In genomic region chr16:57246596-57246995, GRCm38 (mm10) we compare ENCODE assay signal across 21 mouse cellular contexts. TPM values are rescaled to one million over a fixed set of nuclear protein-coding genes. Genes with fewer than 3 reads are reported as not detected.
A peak's percentile ranks its signal among the peaks of the same experiment; 100 is the strongest.
DNase-seq lines count a peak whose midpoint lies in the region; ATAC-seq and TF ChIP-seq lines count a peak whose summit lies in the region.
"Had no signal": no experiment of that assay in that cellular context is flagged by ENCODE, and none has a peak within 500 bp of the region (broad histone marks: within the 10 kb centered on the region; RNA-seq: fewer than 3 reads in every experiment).

No protein-coding gene starts in this region.

- no peak overlapping the region for H3K4me3 ChIP-seq in MEL (ENCODE audit: control insufficient read depth in 1 of 2, insufficient read depth in 1 of 2, low read depth in 2 of 2, low read length in 2 of 2)
- H3K4me3 ChIP-seq in forebrain, embryonic 12.5 days (replicated peaks) = no peak overlapping the region
- H3K4me3 ChIP-seq: embryonic facial prominence, embryonic 12.5 days; forebrain, embryonic 10.5 days; hindbrain, embryonic 10.5 days; liver, embryonic 13.5 days had no signal

- TF ChIP-seq EP300 in MEL (IDR thresholded peaks at IDR 0.05; ENCODE audit: low read depth in 1 of 2, low read length in 2 of 2) = peak; percentile 58 to 63; a peak in 2 of 4 replicates

- no peak overlapping the region for H3K9ac ChIP-seq in MEL (ENCODE audit: control insufficient read depth, low read depth, low read length, poor library complexity, severe bottlenecking)
- no peak overlapping the region for H3K9ac ChIP-seq in forebrain, embryonic 12.5 days
- H3K9ac ChIP-seq: embryonic facial prominence, embryonic 12.5 days; liver, embryonic 13.5 days had no signal

- 89% methylated on average over 3 of the region's 3 CpGs for WGBS in forebrain, embryonic 12.5 days

- peak; percentile 7 to 39 for DNase-seq in spleen, postnatal 10 days (ENCODE audit: low spot score in 2 of 2)
- no peak for DNase-seq in spleen, adult 12 weeks (ENCODE audit: low spot score)
- DNase-seq in MEL (ENCODE audit: low read depth, low spot score) = peak; percentile 86
- DNase-seq in lung, postnatal 36 days = peak; percentile 62
- no peak for DNase-seq in T-cell, adult 2 months (ENCODE audit: low spot score)
- DNase-seq in retina, embryonic 14.5 days (ENCODE audit: low spot score) = no peak
- DNase-seq: adrenal gland, adult 8-10 months; cerebellum, postnatal 25 days; gastrocnemius, postnatal 10 days; left cerebral cortex, postnatal 4 days; liver, embryonic 13.5 days had no signal

- no peak for TF ChIP-seq CTCF in MEL (IDR thresholded peaks at IDR 0.05 in 2 of 3, conservative IDR thresholded peaks at IDR 0.05 in 1 of 3; ENCODE audit: control insufficient read depth in 1 of 3, insufficient read depth in 1 of 3, low read depth in 2 of 3, low read length in 3 of 3, poor library complexity in 1 of 3, severe bottlenecking in 1 of 3)

- no peak; the same call in 1 of the 2 replicates for TF ChIP-seq RAD21 in MEL (IDR thresholded peaks at IDR 0.05; ENCODE audit: low read depth, low read length)

- no peaks in the 10 kb centered on the region for H3K9me3 ChIP-seq in MEL (replicated peaks; ENCODE audit: insufficient read depth, low read length)
- no peaks in the 10 kb centered on the region for H3K9me3 ChIP-seq in forebrain, embryonic 12.5 days
- H3K9me3 ChIP-seq: embryonic facial prominence, embryonic 12.5 days; forebrain, embryonic 10.5 days; hindbrain, embryonic 10.5 days; liver, embryonic 13.5 days had no signal

- ATAC-seq in neutrophil, adult 5-6 weeks (ENCODE audit: extremely low read depth, insufficient number of reproducible peaks, low FRiP score, poor library complexity, severe bottlenecking) = peak; percentile 86
- ATAC-seq in forebrain, embryonic 12.5 days (ENCODE audit: low FRiP score) = no peak

- H3K4me2 ChIP-seq in forebrain, embryonic 12.5 days = no peak overlapping the region
- H3K4me2 ChIP-seq: embryonic facial prominence, embryonic 12.5 days; heart, embryonic 11.5 days; liver, embryonic 13.5 days; midbrain, embryonic 11.5 days had no signal

- peaks cover 4 to 13% of the 10 kb centered on the region in 2 experiments for H3K4me1 ChIP-seq in MEL (ENCODE audit: control insufficient read depth in 1 of 2, insufficient read depth in 2 of 2, low read length in 2 of 2)
- no peaks in the 10 kb centered on the region for H3K4me1 ChIP-seq in forebrain, embryonic 12.5 days
- H3K4me1 ChIP-seq: hindbrain, embryonic 10.5 days; liver, embryonic 13.5 days had no signal

- no peak overlapping the region for H3K27ac ChIP-seq in MEL (ENCODE audit: control insufficient read depth, low read depth, low read length)
- H3K27ac ChIP-seq in forebrain, embryonic 12.5 days = no peak overlapping the region
- H3K27ac ChIP-seq: embryonic facial prominence, embryonic 12.5 days; forebrain, embryonic 10.5 days; hindbrain, embryonic 10.5 days; kidney, postnatal 0 days; liver, embryonic 13.5 days had no signal

- no peaks in the 10 kb centered on the region; a peak in 1 of 4 replicates for H3K27me3 ChIP-seq in MEL (ENCODE audit: control insufficient read depth in 1 of 2, insufficient read depth in 2 of 2, low read length in 2 of 2)
- H3K27me3 ChIP-seq in forebrain, embryonic 12.5 days = no peaks in the 10 kb centered on the region
- H3K27me3 ChIP-seq: embryonic facial prominence, embryonic 12.5 days; liver, embryonic 13.5 days had no signal

- peaks cover 0 to 4% of the 10 kb centered on the region in 2 experiments; a peak in 2 of 4 replicates for H3K36me3 ChIP-seq in MEL (ENCODE audit: control insufficient read depth in 1 of 2, insufficient read depth in 2 of 2, low read length in 2 of 2)
- H3K36me3 ChIP-seq in forebrain, embryonic 12.5 days (replicated peaks) = no peaks in the 10 kb centered on the region
- H3K36me3 ChIP-seq: embryonic facial prominence, embryonic 12.5 days; forebrain, embryonic 10.5 days; hindbrain, embryonic 10.5 days; liver, embryonic 13.5 days had no signal

- TF ChIP-seq POLR2A in MEL (IDR thresholded peaks at IDR 0.05; ENCODE audit: control insufficient read depth in 1 of 2, insufficient read depth in 1 of 2, low read depth in 1 of 2, low read length in 2 of 2, poor library complexity in 1 of 2) = no peak

- H3K79me2 ChIP-seq in MEL (ENCODE audit: control insufficient read depth, insufficient read depth, low read length, poor library complexity) = no peaks in the 10 kb centered on the region

TF ChIP-seq in MEL, 35 proteins besides CTCF, POLR2A, EP300 and RAD21:
- TF ChIP-seq MXI1 (IDR thresholded peaks at IDR 0.05; ENCODE audit: low read depth, low read length) (peak; percentile 81), GATA1 (IDR thresholded peaks at IDR 0.05; ENCODE audit: low read depth, low read length) (0 out of 2 replicates have a peak, but pooled peaks have one; percentile 10), SIN3A (IDR thresholded peaks at IDR 0.05; ENCODE audit: low read length) (peak; percentile 99), SMC3 (IDR thresholded peaks at IDR 0.05; ENCODE audit: low read depth, low read length) (peak; percentile 21; the same call in 1 of the 2 replicates), ETS1 (IDR thresholded peaks at IDR 0.05; ENCODE audit: low read depth, low read length) (peak; percentile 100), USF2 (IDR thresholded peaks at IDR 0.05; ENCODE audit: borderline replicate concordance in 1 of 2, insufficient read depth in 1 of 2, low read depth in 1 of 2, low read length in 2 of 2) (no peak), NRF1 (IDR thresholded peaks at IDR 0.05; ENCODE audit: insufficient read depth, low read depth, low read length, poor library complexity, severe bottlenecking) (no peak)

RNA-seq across cellular contexts. Expression of gene Tbc1d23, which starts 15.3 kb away (rescaled TPM):
- total RNA-seq in MEL (2012; rRNA removed) = 15.7 and 16.9 TPM in 2 replicates
- 10 to 100 TPM in 1 of 2 experiments, not detected in 1; 18.1 TPM for polyA plus RNA-seq in MEL (2012; ENCODE audit: insufficient read depth in 1 of 2, insufficient read length in 2 of 2, low read depth in 1 of 2, low replicate concordance in 2 of 2, missing spikeins in 1 of 2)
- total RNA-seq in neutrophil, adult 5-6 weeks (2017) = 153 and 199 TPM in 2 replicates
- polyA plus RNA-seq in forebrain, embryonic 12.5 days (2016; fragmentation: Nextera tagmentation; extraction: Ambion mirVana) = 29.9 and 34.4 TPM in 2 replicates

RNA-seq across cellular contexts. Expression of gene Tmem30c, which starts 46.1 kb away (rescaled TPM):
- 0.03 and 0.04 TPM in 2 replicates for total RNA-seq in MEL (2012; rRNA removed)
- under 1 TPM in 1 of 2 experiments, not detected in 1; 0.38 TPM for polyA plus RNA-seq in MEL (2012; ENCODE audit: insufficient read depth in 1 of 2, insufficient read length in 2 of 2, low read depth in 1 of 2, low replicate concordance in 2 of 2, missing spikeins in 1 of 2)
- total RNA-seq in neutrophil, adult 5-6 weeks (2017) = 0.37 TPM in 1 of 2 replicates, not detected in the other
- 0.15 and 0.26 TPM in 2 replicates for polyA plus RNA-seq in forebrain, embryonic 12.5 days (2016; fragmentation: Nextera tagmentation; extraction: Ambion mirVana)
- total RNA-seq: gastrocnemius, postnatal 10 days had no signal
- polyA plus RNA-seq: forebrain, embryonic 10.5 days; intestine, embryonic 14.5 days; kidney, postnatal 0 days; liver, embryonic 13.5 days; small intestine, adult 2 months had no signal

Comparison
In these comparisons a context has a peak if more than half of its experiments do, and no peak if none do; other contexts are left out.
1. DNase-seq: peak in spleen, postnatal 10 days (2 of 2), MEL (single experiment) and lung, postnatal 36 days (single experiment); none in spleen, adult 12 weeks (single experiment), T-cell, adult 2 months (single experiment) and retina, embryonic 14.5 days (single experiment).